Mouse (Mus musculus) liver, postnatal 0 days (tissue): ENCODE measurements at regions not wholly inside any gene's neighbourhood (a gene's known extent, or its start where the extent isn't known, plus 50 kb on each side); places are given as distances from the start of the nearest gene placed in this dataset.

Source experiments
- CTCF ChIP-seq: sonication (generic); IDR thresholded peaks from 2 replicates; pipeline ENCODE4 v1.5.1; 2016; ENCODE audit warnings: antibody characterized with exemption, low read depth
- EP300 ChIP-seq: IDR thresholded peaks from 2 replicates; pipeline ENCODE4 v1.6.1; 2016; ENCODE audit warnings: antibody characterized with exemption, low read depth, mild to moderate bottlenecking

DNA sequence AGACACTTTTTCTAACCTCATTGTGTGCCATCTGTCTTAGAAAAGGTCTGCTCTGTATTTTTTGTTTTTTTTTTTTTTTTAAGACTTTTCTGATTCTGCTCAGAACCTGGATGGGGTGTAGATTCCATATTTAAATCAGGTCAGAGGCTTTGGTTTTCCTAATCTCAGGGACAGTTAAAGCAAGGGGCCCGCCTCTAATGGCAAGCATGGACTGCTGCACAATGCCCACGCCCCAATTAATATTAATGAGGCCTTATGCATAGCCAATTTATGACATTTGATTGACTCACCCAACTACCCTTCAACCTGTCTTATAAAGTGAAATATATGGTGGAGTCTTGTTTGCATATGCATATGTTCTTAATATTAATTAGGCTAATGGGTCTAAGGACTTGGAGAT lies 662.6 kb downstream of the Bcl11a start:
- TF ChIP-seq CTCF (no peak), EP300 (no peak)
